Mouse (Mus musculus): ENCODE measurements around the gene Rbl2.

DNA sequence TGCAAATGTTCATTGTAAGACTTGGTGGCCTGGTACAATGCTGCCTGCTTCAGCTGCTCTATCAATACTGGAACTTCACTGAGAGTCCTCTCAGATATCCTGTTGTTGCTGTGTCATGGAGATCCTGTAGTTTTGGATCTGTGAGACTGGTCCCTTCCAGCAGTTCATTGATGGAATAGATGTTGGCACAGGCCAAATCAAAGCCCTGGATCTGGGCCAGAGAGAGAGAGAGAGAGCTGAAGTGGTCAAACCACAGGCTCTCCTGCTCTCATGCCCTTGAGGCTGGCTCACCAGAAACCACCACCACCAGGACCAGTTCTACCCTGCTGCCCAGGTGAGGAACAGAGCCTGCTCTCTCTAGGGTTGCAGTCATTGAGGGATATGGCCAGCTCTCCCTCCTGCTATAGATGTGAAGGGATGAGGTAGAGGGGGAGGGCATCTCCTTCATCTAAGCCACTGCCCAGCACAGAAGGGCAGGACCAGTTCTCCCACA, 10.7 kb upstream of the Rbl2 start:
- no peak for TF ChIP-seq CTCF (IDR thresholded peaks at IDR 0.05; ENCODE audit: extremely low read depth, insufficient read depth, insufficient read length, insufficient replicate concordance)
- no peak for TF ChIP-seq POLR2A (IDR thresholded peaks at IDR 0.05; ENCODE audit: low read depth, low read length)
